Mouse (Mus musculus) kidney, postnatal 4 days (tissue): Measurements from ENCODE around the gene Tcam1.
A peak's percentile ranks its signal among the peaks of the same experiment; 100 is the strongest.

Experiments used
- DNase-seq, 2 experiments: peaks; one replicate each; pipeline ENCODE4 v3.0.0; 2021; ENCODE audit warnings: mixed read lengths in 2 of 2

The Tcam1 gene

DNA sequence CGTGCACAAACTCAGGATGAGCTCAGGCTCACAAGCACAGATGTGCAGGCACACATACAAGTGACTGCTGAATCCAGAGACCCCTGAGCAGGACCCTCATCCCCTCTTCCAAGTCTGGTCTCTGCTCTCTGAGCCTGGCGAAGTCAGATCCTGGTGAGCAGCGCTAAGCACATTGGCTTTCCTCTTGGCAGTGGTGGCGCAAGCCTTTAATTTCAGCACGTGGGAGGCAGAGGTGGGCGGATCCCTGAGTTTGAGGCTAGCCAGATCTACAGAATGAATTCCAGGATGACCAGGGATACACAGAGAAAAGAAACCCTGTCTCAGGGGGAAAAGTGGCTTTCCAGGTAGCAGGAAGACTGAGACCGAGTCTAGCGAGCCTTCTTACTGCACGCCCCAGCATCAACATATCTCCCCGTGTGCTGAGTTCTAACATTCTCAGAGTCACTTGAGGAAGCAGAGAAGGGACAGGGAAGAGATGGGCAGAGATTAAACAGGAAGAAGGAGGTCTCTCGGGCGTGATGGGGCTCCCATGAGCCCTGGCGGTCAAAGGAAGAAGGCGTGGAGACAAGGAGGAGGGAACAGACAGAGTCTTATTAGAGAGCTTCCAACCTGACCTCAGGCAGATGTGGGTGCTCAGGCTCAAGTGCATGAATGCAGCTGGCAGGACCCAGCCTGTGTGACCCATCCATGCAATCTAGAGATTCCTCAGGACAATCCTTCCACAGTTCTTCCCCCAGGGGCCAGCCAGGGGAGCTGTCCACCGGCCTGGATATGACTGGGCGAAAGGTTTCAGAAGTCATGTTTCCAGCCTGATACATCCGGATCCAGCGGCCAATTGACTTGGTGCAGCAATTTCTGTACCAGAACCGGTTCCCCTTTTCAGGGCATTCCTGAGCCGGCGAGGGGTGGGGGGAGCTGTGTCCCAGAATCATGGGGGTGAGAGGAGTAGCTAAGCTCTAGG, 42.2 kb downstream of the Tcam1 start:
- peak; percentile 27 to 50 for DNase-seq

DNA sequence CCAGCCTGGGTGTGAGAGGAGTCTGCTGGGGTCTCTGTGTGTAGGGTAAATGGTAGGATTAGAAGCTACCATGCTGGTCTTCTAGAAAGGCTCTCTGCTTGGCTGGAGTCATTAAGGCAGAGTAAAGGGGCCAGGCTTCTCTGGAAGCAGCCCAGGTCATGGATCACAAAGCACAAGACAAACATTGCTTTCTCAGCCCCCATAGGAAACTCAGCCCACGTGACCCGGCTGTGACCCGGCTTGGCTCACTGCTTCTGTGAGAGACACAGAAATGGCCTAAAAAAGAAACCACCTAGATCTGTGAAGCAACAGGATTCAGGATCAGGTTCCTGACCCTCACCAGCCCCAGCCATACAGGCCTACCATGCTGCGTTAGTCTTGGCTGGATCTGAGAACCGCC, 48.4 kb downstream of the Tcam1 start:
- DNase-seq, result peak; percentile 79 to 86

DNA sequence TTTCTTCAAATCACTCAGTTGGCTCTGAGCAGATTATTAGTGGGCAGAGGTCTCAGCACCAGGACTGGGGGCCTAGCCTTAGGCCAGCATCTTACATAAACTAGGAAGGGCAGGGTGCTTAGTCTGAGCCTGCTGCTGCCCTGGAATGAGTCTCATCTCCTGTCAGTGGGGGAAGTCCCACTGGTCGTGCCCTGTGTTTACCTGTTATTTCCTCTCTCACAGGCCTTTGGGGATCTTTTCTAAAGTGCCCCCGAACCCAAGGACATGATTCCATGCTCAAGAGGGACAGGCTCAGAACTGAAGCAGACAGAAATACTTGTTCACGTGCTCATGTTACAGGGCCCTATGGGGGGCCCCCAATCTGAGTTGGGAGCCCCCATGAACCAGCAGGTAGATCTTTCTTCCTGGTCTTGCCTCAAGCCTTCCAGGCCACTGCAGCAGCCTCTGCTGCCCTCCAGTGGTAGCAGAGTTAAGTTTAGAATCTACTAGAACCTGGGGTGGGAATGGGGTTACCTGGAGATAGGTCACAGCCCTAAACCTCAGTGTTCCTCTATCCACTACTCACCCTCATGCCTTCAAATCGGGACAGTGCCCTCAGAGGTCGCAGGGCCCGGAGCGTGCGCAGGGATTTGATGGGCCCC, 49.2 kb downstream of the Tcam1 start:
- peak; percentile 83 to 88 for DNase-seq

DNA sequence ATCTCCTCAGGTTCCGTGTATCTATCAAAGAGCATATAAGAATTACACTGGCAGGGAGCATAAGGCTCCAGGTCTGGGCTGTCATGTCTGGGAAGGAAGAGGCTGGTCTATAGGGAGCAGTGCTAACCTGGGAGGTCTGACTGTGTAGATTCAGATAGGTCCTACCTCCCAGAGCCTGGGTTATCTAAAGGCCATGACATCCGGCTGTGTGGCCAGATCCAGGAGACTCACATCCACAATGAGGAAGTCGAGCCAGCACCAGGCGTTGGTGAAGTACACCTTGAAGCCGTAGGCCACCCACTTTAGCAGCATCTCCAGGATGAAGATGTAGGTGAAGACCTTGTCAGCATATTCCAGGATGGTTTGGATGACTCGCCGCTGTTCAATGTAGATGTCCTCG, 50.0 kb downstream of the Tcam1 start:
- DNase-seq, result no peak

DNA sequence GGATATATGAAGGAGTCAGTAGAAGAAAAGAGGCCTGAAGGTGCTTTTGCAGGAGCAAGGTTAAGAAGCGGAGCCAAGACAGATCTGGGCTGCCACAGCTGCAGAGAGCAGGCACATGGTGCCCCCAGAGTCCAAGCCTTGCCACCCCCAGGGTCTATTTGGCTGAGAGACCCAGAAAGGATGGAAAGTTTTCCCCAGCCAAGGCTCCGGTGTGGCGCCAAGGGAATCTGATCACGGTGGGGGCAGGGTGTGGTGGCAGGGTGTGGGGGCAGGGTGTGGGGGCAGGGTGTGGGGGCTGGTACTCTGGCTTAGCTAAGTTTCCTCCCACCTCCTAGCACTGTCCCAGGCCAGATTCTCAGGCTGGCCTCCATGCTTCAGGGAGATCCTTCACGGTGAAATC, 52.0 kb downstream of the Tcam1 start:
- peak in 1 of 2 experiments; percentile 36 for DNase-seq

DNA sequence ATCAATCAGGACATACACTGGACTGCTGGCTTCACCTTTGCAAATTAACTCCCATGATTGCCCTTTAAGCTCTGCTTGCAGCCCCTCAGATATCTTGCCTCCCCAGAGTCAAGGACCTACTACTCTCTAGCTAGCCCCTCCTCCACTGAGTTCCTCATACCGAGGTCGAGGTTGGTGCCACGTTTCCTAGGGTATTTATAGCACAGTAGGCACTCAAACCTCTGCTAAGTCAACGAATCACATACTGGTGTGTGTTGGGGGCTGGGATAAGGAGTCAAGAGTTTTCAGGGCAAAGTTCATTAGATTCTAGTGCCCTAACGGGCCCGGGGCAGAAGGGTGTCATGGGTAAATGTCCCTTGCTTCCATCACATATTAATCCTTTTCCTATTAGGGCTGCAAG, 52.7 kb downstream of the Tcam1 start:
- DNase-seq, result no peak

DNA sequence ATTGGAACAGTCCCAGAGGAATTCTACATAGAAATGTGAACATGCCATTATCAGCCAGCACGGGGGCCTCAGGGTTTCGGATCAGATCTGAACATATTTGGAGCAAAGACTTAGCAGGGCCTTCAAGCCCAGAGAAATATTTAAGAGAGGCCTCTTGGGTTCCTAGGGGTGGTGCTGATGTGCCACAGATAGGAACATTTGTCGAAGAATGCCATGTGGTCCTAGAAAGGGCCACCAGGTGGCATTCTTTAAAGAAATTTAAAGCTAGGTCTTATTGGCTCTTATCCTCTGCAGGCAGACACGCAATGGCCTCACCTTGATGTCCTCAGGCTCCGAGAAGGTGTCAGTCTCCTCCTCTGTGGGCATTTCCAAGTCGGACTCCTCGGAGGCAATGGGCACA, 53.2 kb downstream of the Tcam1 start:
- peak; percentile 68 to 69 for DNase-seq

DNA sequence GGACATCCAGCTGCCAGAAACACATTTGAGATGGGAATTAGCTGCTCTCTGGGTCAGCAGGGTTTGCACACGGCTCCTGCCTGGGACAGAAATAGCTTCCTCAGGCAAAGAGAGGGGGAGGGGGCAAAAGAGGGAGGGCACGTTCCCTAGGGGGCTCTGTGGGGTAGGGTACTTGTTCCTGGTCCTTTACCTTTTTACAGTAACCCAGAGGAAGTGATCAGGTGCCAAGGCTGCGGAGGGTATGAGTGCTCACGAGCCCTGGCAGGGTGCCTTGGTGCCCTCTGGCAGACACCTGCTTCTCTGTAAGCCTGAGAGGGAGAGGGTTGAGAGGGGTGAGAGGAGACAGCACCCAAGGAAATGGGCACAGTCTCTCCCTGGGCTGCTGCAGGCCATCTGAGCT, 56.0 kb downstream of the Tcam1 start:
- DNase-seq, result no peak

DNA sequence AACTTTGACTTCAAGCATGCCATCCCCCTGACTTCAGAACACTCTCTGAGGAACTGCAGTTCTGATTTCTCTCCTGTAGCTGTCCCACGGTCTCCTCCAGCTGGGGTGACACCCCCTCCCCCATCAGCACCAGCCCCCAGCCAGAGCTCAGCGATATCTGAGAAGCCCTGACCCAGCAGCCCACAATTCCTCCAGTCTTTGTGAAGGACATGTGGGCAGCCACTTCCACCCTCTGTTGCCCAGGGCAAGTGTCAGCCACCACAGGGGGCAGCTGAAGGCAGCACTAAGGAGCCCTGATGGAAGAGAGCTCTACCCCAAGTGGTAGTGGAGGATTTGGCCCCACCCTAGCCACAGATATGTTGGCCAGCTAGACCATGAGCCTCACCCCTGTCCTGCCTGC, 57.6 kb downstream of the Tcam1 start:
- no peak for DNase-seq

DNA sequence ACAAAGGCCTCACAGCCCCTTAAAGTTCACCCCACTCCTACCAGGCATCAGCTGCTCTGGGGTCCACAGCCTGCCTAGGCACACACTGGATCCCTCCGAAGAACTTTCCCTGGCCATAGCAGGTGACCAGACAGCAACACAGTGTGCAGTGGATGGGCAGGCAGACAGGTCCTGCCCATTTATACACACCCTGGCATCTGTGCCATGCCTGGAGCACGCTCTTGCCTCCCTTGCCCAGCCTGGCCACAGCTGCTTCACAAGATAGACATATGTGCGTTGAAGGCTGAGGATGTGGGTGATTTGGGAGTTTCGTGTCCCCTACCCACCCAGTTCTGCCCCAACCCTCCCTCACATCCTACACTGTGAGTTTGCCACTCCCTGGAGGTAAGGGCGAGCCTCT, 61.6 kb downstream of the Tcam1 start:
- DNase-seq, result no peak
